Mouse (Mus musculus) lung, postnatal 0 days (tissue): ENCODE results near the gene Erv3.

Experiments used
- CTCF ChIP-seq: IDR thresholded peaks from 2 replicates; pipeline ENCODE4 v1.5.1; 2016; ENCODE audit warnings: antibody characterized with exemption, mild to moderate bottlenecking
- EP300 ChIP-seq: IDR thresholded peaks from 2 replicates; pipeline ENCODE4 v1.6.1; 2016; ENCODE audit warnings: antibody characterized with exemption, mild to moderate bottlenecking, control low read depth

DNA sequence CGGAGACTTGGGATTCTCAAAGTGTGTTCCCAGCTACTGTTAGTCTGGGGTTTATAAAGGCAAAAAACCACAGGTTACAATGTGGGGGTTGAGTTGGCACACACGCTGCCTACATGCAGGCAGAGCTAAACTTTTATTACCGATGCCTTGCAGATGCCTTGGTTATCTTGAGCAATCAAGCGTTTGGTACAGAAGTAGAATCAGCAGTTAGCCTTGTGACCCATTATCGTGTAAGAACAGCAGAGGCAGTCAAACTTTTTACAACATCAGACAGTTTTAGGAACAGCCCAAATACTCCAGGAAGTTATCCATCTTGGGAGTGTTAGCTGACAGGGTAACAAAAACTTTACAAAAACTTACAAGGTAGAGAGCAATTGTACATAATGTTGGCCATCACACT is at the start of gene Erv3:
- TF ChIP-seq CTCF (no peak), EP300 (no peak)
